Mouse (Mus musculus) forelimb bud, embryonic 11.5 days (tissue): ENCODE data around the gene Krtap5-3.
"Not testable (repeated sequence)": the region's sequence is repeated elsewhere in the genome, so short reads cannot be mapped to it uniquely, and the experiment has no call there.

Source experiments
- DNase-seq: peaks from one replicate; pipeline ENCODE4 v3.0.0-alpha.2; 2012; ENCODE audit warnings: low read depth, low spot score

Krtap5-3 gene

DNA sequence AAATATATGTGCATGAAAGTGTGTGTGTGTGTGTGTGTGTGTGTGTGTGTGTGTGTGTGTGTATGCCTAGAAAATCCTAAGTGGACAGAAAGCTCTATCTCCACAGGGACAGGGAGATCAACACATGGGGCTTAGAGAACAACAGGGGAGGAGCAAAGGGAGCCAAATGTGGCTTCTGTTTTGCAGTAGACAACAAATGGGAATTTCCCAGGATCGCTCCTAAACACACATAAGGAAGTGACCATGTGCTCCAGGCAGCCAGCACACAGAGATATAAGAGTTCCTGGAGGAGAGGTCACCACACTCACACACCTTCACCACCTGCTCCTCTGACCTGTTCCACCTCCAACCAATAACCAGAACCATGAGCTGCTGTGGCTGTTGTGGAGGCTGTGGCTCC is at the start of gene Krtap5-3:
Gene Krtap5-3 (plus strand): TSS at position 301 of the 400 bp plus-strand sequence.
- DNase-seq, result no peak

GRCm38 (mm10) chr7:142152191-142152590 is 49.0 kb upstream of the Krtap5-3 start:
- no peak for DNase-seq

- DNase-seq, result no peak
Observed at GRCm38 (mm10) chr7:142155308-142155707, 45.9 kb upstream of the Krtap5-3 start.

DNA sequence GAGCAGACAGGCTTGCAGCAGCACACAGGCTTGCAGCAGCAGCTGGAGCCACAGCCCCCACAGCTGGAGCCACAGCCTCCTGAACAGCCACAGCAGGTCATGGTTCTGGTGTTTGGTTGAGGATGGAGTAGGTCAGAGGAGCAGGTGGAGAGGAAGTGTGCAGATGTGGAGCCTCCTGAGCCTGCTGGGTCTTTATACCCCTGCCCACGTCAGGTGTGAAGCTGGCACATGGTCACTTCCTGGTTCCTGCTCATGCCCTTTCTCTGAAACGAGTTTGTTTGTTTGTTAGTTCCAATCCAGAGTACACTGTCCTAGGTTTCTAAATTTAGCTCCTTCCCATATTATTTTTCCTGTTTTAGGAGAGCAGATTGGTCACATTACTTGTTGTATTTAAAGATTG is 44.2 kb upstream of the Krtap5-3 start, which contains the start of gene Gm29735:
Gene Gm29735 (minus strand): TSS at position 101 of the 400 bp plus-strand sequence.
- DNase-seq, result not testable (repeated sequence)

DNA sequence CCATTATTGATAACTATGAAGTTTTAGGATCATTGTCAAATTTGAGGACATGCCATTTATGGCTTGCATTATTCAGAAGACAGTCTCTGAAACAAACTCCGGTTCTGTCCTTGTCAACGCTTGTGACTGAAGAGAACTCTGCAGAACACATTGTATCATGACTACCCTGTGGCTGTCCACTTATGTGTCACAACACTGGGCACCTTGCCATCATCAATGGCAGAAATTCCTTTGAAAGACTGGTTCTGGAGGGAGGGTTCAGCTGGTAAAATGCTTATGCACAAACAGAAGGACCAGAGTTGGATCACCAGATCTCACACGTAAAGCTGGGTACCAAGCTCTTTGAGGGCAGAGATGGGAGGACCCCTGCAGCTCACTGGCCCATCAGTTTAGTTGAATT is 41.8 kb upstream of the Krtap5-3 start:
- DNase-seq, result no peak

DNA sequence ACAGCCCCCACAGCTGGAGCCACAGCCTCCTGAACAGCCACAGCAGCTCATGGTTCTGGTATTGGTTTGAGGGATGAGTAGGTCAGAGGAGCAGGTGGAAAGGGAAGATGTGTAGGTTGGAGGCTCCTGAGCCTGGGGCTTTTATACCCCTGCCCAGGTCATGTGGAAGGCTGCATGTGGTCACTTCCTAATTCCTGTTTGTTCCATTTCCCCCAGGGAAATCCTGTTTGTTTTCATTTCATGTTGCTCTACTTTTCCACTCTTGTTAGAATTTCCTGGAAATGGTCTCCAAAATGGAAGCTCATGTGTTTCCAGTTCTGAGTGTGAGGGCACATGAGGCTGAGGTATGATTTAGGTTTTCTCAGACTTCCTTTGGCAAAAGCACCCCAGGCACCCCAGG is 35.5 kb upstream of the Krtap5-3 start, which contains the start of gene Gm4553:
Gene Gm4553 (minus strand): TSS at position 101 of the 400 bp plus-strand sequence.
- not testable (repeated sequence) for DNase-seq

GRCm38 (mm10) chr7:142169836-142170235 is 31.3 kb upstream of the Krtap5-3 start:
- peak; percentile 35 for DNase-seq

DNA sequence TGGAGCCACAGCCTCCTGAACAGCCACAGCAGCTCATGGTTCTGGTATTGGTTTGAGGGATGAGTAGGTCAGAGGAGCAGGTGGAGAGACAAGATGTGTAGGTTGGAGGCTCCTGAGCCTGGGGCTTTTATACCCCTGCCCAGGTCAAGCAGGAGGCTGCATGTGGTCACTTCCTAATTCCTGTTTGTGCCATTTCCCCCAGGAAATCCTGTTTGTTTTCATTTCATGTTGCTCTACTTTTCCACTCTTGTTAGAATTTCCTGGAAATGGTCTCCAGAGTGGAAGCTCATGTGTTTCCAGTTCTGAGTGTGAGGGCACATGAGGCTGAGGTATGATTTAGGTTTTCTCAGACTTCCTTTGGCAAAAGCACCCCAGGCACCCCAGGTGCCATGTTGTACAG is 25.3 kb upstream of the Krtap5-3 start, which contains the start of gene Krtap5-2:
Gene Krtap5-2 (minus strand): TSS at position 101 of the 400 bp plus-strand sequence.
- not testable (repeated sequence) for DNase-seq

GRCm38 (mm10) chr7:142178685-142179084 is 22.5 kb upstream of the Krtap5-3 start:
- no peak for DNase-seq

- DNase-seq, result no peak
Observed at GRCm38 (mm10) chr7:142181021-142181420, 20.1 kb upstream of the Krtap5-3 start.

DNA sequence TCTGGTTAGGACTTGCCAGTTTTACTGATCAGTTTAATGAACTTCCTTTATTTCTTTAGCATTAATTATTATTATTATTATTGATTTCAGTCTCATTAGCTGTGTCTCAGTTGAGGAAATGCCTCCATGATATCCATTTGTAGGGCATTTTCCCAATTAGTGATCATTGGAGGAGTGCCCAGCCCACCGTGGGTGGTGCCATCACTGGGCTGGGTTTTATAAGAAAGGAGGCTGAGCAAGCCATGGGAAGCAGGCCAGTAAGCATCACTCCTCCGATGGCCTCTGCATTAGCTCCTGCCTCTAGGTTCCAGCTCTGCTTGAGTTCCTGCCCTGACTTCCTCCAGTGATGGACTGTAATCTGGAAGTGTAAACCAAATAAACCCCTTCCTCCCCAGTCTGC is 13.0 kb upstream of the Krtap5-3 start:
- DNase-seq, result no peak

- DNase-seq, result no peak
Observed at GRCm38 (mm10) chr7:142190289-142190688, 10.9 kb upstream of the Krtap5-3 start, which contains the start of gene Gm10153. Gene Gm10153, minus strand, starts transcription at chr7:142190389.

GRCm38 (mm10) chr7:142198748-142199147 is 2.4 kb upstream of the Krtap5-3 start:
- no peak for DNase-seq

GRCm38 (mm10) chr7:142205488-142205887 is 4.3 kb downstream of the Krtap5-3 start:
- DNase-seq, result no peak

DNA sequence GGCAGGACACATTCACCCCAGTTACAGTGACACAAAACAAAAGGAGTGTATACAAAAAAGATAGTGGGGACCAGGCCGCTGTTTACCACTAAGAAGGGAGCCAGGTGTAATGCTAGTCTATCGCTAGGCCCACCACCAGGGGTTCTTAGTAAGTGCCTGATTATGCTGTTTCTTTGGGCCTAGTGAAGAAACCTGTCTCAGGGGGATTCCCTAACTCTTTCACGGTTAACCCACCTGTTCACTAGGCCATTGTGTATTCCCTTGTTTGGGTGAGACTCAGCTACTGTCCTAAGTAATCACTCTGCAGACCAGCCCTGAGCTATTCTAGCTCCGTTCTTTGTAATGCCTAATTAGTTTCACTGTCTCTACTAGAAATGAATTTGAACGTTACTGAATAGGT is 5.7 kb downstream of the Krtap5-3 start:
- not testable (repeated sequence) for DNase-seq

GRCm38 (mm10) chr7:142211559-142211958 is 10.4 kb downstream of the Krtap5-3 start, which contains the start of gene Gm7579:
Gene Gm7579, plus strand, starts transcription at chr7:142211859.
- no peak for DNase-seq

- DNase-seq, result not testable (repeated sequence)
Observed at GRCm38 (mm10) chr7:142212136-142212535, 11.0 kb downstream of the Krtap5-3 start.

- DNase-seq, result no peak
Observed at GRCm38 (mm10) chr7:142224518-142224917, 23.4 kb downstream of the Krtap5-3 start.

DNA sequence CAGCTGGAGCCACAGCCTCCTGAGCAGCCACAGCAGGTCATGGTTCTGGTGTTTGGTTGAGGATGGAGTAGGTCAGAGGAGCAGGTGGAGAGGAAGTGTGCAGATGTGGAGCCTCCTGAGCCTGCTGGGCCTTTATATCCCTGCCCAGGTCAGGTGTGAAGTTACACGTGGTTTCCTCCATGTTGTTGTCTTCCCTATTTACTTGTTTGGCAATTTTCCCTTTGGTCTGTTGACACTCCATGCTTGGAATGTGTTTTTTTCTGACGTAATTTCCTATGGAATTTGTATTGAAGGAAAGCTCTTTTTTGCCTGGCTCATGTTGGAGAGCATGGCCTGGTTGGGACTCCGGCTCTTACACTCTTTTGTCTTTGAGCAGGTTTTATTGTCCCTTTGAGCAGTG is 28.7 kb downstream of the Krtap5-3 start, which contains the start of gene Krtap5-5:
Gene Krtap5-5 (minus strand): TSS at position 101 of the 400 bp plus-strand sequence.
- DNase-seq, result not testable (repeated sequence)

- DNase-seq, result no peak
Observed at GRCm38 (mm10) chr7:142231540-142231939, 30.4 kb downstream of the Krtap5-3 start.

DNA sequence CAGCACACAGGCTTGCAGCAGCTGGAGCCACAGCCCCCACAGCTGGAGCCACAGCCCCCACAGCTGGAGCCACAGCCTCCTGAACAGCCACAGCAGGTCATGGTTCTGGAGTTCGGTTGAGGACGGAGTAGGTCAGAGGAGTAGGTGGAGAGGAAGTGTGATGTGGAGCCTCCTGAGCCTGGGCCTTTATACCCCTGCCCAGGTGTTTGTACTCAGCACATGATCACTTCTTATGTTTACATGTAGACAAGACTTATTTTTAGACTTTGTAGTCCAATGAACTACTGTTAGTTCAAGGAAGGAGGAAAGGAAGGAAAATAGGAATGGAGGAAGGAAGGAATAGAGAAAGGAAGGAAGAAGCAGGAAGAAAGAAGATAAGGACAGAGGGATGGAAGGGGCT is 39.8 kb downstream of the Krtap5-3 start, which contains the start of gene Gm40460:
Gene Gm40460 (minus strand): TSS at position 101 of the 400 bp plus-strand sequence.
- no peak for DNase-seq

DNA sequence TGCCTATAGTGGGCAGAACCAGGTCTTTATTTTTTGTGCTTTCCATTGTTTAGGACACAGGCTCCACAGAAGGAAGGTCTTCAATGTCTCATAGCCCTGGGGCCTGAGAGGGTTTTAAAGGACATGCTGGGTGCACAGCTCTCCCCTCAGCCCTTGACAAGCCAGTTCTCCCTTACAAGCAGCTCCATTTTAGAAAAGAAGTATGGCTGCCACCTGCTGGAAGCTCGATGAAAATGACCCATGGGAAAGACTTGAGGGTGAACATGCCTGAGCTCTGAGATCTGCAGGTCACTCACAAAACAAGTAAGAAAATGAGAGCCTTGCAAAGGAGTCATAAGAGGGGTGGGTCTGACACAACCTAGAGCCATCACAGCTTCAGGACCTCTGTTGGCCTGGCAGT is 48.7 kb downstream of the Krtap5-3 start:
- DNase-seq, result peak; percentile 31
